Mouse (Mus musculus): ENCODE measurements around the gene Cdca7. TPM values are rescaled to one million over a fixed set of nuclear protein-coding genes. Genes with fewer than 3 reads are reported as not detected.

Gene Cdca7
- total and polyA plus RNA-seq, 3 experiments: 1.7 to 4.6 (median 2.0) TPM

DNA sequence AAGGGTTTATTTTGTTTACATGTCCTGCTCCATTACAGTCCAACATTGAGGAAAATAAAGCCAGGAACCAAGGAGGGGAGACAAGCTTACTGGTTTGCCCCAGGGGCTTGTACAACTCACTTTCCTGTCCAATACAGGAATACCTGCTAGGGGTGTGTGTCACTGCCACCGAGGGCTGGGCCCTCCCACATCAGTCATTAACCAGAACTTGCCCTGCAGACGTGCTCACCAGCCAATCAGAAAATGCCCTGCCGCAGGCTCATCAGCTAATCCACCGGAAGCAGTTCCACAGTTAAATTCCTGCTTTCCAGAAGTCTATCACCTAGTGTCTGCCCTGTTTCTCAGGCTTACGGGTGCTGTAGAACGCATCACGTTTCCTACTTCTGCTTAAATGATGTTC, 15.7 kb downstream of the Cdca7 start:
- no peak for DNase-seq

DNA sequence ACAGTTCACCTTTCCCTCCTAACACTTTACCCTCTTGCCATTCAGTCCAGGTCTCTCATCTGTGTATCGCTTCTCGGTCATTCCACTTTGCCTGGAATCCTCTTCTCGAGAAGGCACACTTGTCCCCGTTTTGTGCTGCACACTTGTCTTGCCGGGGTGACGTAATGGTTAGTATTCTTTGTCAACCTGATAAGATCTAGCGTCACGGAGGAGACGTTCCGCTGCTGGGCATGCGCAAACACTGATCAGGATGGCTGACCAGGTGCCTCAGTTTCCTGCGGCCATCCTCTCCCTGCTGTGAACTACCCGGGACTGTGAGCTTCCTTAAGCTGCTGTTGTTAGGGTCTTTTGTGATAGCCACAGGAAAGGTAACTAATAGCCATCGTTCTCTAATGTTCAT, 17.1 kb downstream of the Cdca7 start:
- no peak for DNase-seq

DNA sequence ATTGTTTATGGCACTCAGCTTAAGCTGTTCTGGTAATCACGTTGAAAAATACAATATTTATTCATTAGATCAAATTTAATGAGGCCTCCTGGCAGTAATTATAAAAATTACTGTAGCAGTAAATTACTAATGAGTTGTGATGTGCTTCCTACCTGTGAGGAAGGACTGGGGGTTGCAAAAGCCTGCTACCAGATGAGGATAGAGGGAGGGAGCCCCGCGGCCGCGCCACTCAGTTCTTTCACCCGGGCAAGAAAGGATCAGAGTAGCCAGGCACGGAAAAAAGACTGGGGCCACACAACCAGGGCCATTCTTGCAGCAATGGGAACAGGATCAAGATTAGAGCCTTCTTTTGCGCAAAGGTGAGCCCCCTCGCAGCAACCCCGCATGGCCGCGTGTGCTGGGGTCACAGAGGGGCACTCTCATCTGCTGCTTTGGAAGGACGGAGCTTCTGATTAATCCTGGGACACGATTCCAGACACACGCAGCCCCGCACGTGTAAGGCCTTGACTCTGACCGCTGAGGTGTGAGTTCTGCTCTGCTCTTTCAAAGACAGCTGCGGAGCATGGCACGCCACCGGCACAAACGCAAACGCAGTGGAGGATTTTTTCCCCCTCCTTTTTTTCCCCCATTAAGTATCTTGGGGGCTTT, 23.2 kb downstream of the Cdca7 start:
- DNase-seq: no peak

DNA sequence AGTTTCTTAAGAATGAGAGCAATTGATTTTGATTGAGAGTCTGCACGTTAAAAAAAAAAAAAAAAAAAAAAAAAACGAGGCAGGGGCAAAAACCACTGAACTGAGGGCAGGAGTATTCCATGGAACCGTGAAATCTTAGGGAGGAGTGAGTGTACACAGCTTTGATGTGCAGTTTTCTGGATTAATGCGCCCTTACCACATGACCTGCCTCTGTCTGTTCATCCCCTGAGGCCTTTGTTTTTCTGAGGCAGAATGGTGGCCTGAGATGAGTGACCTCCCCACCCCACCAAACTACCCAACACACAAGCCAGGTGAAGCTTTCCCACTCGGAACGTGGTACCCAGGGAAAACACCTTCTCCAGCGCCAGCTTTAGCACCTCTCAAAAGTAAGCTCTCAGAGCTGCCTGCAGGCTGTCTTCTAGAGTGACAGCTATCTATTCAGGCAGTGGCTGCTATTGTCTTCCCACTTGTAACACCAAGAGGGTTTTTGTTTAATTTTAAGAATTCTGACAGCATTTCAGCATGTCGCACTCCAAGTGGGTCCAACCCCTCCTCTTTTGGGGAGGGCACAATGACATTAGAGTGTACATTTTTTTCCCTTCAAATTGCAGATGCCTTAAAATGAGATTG, 23.9 kb downstream of the Cdca7 start:
- no peak for DNase-seq

DNA sequence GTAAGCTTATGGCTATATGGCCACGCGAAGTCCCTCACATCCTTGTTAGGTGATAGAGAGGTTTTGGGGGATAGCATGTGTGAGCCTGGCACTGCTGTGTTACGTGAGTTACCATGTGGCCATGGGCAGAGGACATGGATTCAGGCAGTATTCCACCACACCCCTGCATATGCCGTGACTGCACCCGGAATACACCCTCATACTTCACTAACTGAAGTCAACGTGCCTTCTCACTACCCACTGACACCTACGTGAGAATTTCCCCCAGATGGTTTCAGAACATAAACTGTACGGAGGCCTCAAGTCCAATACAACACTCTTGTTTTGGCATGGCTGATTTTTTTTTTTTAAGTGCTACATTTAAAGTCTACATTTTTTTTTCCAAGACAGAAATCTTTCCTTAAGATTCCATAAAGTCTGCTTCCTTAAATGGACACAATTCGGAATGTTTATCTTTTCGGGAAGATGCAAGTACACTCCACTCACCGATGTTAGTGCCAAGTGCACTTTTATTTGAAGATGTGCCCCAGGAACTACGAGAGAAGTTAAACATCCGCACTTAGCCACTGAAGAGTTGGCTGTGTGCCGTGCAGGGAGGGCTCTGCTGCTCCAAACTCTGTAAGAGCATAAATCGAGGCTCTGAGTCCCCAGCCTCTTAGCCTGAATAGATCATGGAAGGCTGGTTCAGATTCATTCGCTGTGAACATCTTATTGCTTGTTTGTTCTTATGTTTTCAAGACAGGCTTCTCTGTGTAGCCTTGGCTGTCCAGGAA, 26.3 kb downstream of the Cdca7 start:
- no peak for DNase-seq

DNA sequence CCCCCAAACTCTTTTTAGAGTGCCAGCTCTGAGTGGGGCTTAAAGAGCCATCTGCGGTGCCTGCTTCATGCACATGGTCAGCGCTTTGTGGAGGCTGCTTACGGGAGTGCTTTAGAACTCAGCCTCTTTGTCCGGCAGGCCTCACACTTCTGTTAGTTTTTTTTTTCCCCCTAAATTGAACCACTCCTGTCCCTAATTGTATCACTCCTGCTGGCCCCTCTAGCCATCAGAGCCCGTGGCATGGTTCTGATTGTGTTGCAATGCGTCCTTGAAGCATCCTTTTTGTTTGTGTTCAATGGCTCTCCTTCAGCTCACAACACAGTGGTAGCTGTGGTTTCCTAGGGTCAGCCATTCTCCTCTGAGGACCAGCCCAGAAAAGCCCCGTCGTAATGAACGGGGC, 27.7 kb downstream of the Cdca7 start:
- DNase-seq: no peak

DNA sequence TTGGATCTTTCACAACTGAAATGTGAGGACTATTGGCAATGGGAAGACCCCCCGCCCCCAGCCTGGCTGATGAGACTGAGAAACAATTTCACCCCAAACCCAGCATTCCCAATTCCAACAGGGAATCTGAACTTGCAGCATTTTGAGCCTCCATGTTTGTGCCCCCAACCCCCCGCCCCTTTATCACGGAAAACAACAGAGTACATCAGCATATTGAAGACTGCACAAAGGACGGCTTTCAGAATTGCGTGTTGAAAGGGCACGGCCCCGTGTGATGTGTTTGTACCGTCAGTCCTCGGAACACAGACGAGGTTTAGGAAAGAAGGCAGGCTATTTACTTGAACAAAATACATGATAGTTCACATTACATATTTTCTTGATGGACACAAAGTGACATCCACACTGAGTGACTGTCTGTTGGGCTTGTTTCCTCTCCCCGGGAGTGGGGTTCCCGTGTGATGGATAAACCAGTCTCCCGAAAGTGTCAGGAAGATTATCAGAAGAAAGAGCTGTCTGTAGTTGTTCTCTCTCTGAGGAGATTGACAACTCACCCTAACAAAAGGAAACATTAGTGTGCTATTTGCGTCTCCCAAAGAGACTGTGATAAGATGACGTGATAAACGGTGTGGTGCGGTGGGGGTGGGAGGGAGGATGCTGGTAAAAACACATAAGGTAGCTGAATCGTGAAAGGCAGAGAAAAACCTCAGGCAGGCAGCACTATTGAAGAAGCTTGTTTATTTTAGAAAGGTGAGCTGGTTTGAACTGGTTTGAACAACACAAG, 32.1 kb downstream of the Cdca7 start:
- no peak for DNase-seq

DNA sequence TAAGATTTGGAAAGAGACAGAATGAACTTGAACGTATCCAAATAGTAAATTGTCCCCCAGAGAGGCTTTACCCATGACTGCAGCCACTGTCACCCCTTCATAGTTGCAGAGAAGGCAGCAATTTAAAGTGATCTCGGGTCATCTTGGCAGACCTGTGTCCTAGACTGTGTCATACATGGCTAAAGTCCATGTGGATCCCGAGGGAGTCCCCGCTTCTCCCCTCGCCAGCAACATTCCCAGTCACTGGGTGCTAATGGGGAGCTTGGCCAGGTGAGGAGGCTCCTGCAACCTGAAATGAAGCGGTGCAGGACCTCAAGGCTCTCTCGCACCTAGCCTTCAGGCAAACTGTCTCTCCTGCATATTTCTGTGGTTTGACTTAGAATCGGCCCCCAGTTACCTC, 32.9 kb downstream of the Cdca7 start:
- no peak for DNase-seq

DNA sequence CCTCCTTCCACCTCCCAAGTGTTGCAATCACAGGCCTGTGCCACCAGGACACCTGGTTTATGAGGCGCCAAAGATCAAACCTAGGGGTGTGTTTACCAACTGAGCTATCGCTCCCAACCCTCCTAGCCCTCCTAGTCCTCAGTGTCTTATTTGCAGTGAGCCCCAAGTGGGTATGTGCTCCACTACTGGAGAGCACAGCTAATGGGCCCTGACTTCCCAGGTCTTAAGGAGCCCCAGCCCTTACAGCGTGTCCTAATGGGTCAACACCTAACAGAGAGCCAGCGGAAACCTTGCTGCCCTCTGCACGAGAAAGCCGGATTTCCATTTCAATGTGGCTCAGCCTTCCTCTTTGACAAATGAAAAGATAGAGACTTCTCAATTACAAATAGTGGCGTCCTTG, 39.6 kb downstream of the Cdca7 start:
- no peak for DNase-seq

DNA sequence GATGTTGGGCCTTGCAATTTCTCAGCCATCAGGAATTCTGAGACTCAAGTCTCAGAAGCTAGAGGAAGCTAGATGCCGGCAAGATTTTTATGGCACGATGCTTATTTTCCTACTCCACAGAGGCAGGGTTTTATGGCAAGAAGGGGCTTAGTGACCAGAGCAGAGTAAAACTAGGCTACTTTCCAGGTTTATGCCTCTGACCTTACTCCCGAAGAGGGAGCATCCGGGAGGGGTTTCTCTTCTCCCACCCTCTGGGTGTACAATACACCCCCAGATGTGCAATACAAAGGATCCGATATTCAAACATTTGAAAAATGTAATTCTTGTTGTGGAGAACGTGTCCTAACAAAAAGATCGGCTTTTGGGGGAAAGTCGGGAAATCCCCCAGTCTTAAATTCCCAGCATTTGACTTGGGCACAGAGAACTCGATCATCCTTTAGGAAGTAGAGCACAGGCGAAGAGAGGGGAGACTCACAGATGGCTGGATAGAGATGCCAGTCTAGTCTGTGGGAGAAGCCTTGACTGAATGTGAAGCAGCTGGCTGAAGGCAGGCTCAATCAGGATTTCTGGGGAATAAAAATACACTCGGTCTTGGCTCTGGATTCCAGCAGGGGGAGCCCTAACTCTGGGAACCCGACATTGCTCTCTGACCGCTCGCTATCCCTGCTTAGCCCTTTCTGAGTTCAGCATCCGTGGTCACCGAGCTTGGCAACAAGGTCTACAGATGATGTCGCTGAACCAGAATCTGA, 40.2 kb downstream of the Cdca7 start:
- peak; percentile 79 for DNase-seq

DNA sequence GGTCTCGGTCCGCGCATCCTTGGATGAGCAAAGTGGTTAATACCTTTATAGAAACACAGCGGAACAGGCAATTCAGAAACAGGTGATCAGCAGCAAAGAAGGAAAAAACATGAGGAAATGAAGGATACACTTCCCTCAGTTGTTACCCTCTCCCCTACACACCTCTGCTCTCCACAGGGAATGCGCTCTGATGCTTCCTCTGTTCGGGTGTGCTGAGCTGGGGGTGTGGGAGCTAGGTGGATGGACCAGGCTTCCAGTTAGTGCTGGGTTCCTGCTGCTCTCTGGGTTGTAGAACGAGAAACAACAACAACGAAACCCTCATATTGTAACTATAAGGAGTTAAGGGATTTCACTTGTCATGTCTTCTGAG, 40.7 kb downstream of the Cdca7 start:
- no peak for DNase-seq

DNA sequence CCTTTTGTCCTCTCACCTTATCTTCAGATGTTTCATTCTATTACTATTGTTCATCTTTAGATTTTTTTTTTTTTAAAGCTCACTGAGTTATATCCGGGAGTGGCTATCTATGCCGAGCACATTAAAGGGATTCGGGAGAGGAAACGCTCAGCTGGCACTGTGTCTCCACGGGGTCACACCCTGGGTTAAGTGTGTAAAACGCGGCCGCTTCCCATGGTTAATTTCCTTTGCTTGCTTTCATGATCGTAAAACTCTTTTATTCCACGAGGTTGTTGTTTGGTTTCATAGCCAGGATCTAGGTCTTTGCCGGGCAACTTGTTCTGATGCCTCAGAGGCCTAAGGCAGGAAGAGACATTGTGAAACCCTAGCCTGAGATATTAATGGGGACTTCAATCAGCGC, 48.1 kb downstream of the Cdca7 start:
- DNase-seq: no peak

DNA sequence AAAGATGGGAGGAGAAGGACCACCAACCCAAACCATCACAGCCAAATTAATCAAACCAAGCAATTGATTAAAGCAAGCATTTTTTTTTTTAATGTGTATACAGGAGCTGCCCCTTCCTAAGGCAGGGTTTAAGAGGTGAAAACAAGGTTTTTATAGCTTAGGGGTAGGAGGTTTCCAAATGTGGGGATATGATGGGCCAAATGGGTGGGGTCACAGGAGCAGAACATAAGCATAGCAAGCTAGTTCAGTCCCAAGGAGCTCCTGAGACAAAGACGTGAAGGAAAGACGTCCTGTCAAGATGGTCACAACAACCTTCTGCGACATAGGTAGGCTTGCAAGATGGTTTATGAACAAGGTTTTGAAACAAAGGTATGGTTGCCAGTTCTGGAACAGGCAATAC, 49.6 kb downstream of the Cdca7 start:
- no peak for DNase-seq

DNA sequence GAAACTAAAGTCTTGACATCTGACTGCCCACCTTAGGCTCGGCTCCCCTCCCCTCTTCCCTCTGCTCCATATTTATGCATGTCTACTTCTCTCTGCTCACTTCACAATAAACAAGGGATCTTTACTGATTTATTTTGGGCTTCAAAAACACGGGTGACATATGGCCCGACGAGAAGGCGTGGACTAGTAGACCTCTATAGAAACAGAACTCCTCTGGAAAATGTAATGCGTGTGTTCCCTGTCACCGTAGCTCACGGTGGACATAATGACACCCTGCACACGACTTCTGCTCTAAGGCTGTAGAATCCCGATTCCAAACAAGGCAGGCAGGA, 53.0 kb downstream of the Cdca7 start:
- no peak for DNase-seq

DNA sequence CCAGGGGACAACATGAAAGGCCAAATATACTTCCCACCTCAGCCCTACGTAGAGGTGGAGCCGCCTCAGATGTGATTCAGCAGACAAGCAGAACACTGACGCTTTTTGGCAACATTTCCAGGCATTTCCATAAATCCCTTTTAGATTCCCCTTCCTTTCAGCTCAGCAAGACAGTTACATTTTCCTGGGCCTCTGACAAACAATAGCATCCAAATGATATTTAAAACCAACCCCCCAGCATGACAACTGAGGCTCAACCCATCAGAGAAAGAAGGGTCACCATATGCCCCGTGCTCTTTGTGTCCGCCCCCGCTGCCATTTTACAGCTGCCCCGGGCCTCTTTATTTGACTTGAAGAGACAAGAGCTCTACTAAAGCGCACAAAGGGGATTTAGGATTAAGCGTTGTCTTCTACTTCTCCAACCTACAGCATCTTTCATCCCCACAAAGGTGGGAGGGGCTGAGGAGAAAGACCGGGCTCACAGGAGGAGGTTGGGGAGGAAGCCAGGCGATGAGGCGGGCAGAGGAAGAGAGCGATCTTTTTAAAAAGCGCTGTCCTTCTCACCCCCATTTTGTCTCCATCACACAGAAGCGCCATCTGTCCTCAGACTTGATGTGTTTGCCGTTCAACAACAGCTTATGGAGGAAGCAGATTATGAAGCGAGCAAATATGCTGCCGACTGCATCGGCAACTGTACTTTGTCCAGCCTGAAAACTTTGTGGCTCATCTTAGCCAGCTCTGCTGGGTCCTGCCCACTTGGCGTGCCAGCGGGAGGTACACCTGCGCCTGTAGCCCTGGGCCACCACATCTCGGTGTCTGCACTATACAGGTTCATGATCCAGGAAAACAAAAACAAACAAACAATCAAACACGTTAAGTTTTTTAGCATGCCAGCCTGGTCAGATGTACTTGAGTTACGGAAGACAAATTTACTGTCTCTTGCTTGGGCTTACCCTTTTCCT, 53.7 kb downstream of the Cdca7 start:
- DNase-seq: no peak

DNA sequence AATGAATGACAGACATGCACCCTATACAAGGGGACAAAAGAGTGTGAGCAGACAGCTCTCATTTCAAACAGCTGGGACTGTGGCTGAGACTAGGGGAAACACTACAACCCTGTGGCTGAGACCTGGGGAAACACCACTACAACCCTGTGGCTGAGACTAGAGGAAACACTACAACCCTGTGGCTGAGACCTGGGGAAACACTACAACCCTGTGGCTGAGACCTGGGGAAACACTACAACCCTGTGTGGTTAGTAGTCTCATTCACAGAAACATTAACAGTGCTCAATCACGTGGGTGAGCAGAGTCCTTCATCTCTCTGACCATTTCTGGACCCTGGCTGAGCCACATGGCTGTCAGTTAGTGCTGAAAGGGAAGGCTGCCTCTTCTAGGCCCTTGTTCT, 59.9 kb downstream of the Cdca7 start:
- no peak for DNase-seq

Other genes with a start within 250 kb of the Cdca7 start
- 10 to 100 TPM; 25.8 to 27.3 TPM for gene Map3k20, start 190.5 kb upstream of the Cdca7 start, total RNA-seq (2021)
- gene Map3k20, start 190.5 kb upstream of the Cdca7 start, polyA plus RNA-seq (2012; rRNA removed): 3.3 and 5.1 TPM in 2 replicates

Measured in adrenal gland, adult 2 months (tissue).